Mouse (Mus musculus) heart, embryonic 16.5 days (tissue): Measurements from ENCODE around the gene Slc44a1. TPM values are rescaled to one million over a fixed set of nuclear protein-coding genes. Genes with fewer than 3 reads are reported as not detected.

Source experiments
- ATAC-seq: fragments of 200-750 bp; cut with Nextera tagmentation; replicated peaks from 2 replicates; pipeline ENCODE4 v1.8.0; 2017; ENCODE audit warnings: moderate number of reproducible peaks; ENCODE audit not compliant: insufficient read depth, low FRiP score; ENCODE audit errors: extremely low read depth
- H3K27ac ChIP-seq: fragments of 300-500 bp; sonication (generic); 2 replicates; pipeline ENCODE4 v1.5.1; 2014; ENCODE audit warnings: mild to moderate bottlenecking, low read length, control low read depth, moderate library complexity
- H3K27me3 ChIP-seq: fragments of 300-500 bp; sonication (generic); 2 replicates; pipeline ENCODE4 v1.6.1; 2014; ENCODE audit warnings: low read length, mixed read lengths; ENCODE audit not compliant: control insufficient read depth, insufficient read depth
- H3K36me3 ChIP-seq: fragments of 300-500 bp; sonication (generic); 2 replicates; pipeline ENCODE4 v1.6.1; 2014; ENCODE audit not compliant: control insufficient read depth, insufficient read depth
- H3K4me1 ChIP-seq: fragments of 300-500 bp; sonication (generic); 2 replicates; pipeline ENCODE4 v1.6.1; 2014; ENCODE audit warnings: low read length, mixed read lengths; ENCODE audit not compliant: control insufficient read depth, insufficient read depth
- H3K4me2 ChIP-seq: fragments of 300-500 bp; sonication (generic); 2 replicates; pipeline ENCODE4 v1.6.1; 2014; ENCODE audit warnings: low read depth, mild to moderate bottlenecking, control low read depth, low read length
- H3K4me3 ChIP-seq: fragments of 300-500 bp; sonication (generic); 2 replicates; pipeline ENCODE4 v1.5.1; 2014; ENCODE audit warnings: mild to moderate bottlenecking, control low read depth, low read length
- H3K9ac ChIP-seq: fragments of 300-500 bp; sonication (generic); 2 replicates; pipeline ENCODE4 v1.6.1; 2014; ENCODE audit warnings: low read length, control low read depth
- H3K9me3 ChIP-seq: fragments of 300-500 bp; sonication (generic); replicated peaks from 2 replicates; pipeline ENCODE4 v1.6.1; 2016; ENCODE audit warnings: low read length; ENCODE audit not compliant: control insufficient read depth
- WGBS: fragments of 180-500 bp; shearing (Covaris S2); extraction: QIAGEN DNeasy Blood & Tissue Kit; methylation state at CpG from one replicate; pipeline ENCODE4 v1.1.7; 2014; 5-methylcytosine and 5-hydroxymethylcytosine counted together
- polyA plus RNA-seq: library from polyadenylated mRNA; unstranded; fragments of >200 nt; fragmentation: Nextera tagmentation; extraction: Ambion mirVana; gene quantifications from 2 replicates; pipeline ENCODE4 v1.2.1, GENCODE M21; 2015

Gene Slc44a1
- polyA plus RNA-seq, 1 experiment from 2014 or later: 15.4 TPM

DNA sequence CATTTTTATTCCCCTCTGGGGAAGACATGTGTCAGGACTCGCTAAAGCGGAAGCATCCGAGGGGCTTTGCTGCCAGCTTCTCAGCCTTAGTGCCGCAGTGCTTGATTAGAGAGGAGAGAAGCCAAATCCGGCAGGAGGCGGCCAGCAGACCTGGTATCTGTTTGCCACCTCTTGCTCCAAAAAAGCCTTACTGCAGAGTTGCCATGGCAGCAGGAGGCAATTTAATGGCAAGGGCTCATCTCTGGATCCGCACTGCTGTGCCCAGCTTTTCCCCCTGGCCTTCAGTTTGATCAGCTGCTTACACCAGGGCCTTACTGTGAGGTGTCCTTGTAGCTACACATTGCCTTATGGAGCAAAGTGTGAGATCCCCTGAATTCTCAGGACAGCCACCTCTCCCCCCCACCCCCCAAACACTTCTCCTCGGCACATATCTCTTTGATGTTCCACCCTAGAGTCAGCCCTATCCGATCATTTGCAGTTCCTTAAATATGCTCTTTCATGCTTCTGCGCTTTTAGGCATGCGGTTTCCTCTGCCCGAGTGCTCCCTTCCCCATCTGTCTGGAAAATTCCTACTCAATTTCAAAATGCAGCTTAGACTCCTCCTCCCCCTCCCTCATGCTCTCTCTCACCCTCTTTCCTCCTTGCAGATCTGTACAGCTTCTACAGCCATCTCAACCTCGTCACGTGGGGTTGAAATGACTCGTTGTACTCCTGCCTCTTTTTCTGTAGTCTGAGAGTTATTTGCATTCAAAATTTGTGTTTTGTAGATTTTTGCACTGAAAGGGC is 72.1 kb downstream of the Slc44a1 start:
- peaks cover 32% of the 10 kb centered on the region for H3K4me1 ChIP-seq
- no peaks in the 10 kb centered on the region for H3K27me3 ChIP-seq
- 39% methylated on average over 15 of the region's 15 CpGs for WGBS
- peak; percentile 46; the same call in 1 of the 2 replicates for ATAC-seq
- H3K9me3 ChIP-seq: no peaks in the 10 kb centered on the region
- no peak overlapping the region for H3K4me2 ChIP-seq
- no peak overlapping the region for H3K27ac ChIP-seq
- H3K9ac ChIP-seq: no peak overlapping the region
- no peak overlapping the region for H3K4me3 ChIP-seq
- H3K36me3 ChIP-seq: no peaks in the 10 kb centered on the region

DNA sequence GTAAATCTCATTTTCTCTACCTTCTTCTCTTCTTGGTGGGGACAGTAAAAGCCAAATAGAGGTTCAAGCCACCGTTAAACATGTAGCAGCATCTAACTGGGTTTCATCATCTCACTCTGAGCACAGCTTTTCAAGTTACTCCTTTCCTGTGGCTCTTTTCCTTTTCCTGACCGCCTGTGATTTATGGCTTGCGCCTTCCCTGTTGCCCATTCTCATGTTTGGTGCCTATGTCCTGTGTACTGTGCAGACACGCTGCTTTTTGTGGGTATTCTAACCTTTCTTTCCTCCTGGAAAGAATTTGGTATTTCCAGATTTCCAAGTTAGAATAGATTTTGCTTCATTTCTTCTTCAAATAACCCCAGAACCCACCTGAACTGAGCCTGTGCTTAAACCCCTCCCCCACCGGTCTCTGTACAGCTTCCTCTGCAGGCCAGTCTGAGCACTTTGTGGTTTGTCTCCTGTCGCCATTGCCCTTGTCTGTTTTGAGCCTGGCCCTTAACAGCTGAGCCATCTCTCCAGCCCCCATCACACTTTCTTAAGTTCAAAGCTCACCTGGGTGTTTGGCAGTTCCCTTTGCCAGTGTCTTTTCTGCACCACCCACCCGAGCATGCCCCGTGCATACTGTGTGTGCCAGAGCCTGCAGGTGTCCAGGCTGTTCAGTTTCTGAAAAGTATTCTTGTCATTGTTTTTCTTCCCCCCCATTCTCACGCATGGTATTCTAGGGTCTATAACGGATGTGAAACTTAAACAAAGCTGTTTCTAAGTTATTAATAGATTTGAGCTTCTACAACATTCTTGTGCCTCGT is 73.3 kb downstream of the Slc44a1 start:
- ATAC-seq: peak; percentile 57
- H3K4me3 ChIP-seq: no peak overlapping the region
- H3K4me1 ChIP-seq: peaks cover 32% of the 10 kb centered on the region
- WGBS: 42% methylated on average over 11 of the region's 11 CpGs
- H3K9me3 ChIP-seq: no peaks in the 10 kb centered on the region
- H3K4me2 ChIP-seq: peak overlapping the region; percentile 32
- no peak overlapping the region for H3K9ac ChIP-seq
- peak overlapping the region; percentile 41; the same call in 1 of the 2 replicates for H3K27ac ChIP-seq
- H3K27me3 ChIP-seq: no peaks in the 10 kb centered on the region
- no peaks in the 10 kb centered on the region for H3K36me3 ChIP-seq

DNA sequence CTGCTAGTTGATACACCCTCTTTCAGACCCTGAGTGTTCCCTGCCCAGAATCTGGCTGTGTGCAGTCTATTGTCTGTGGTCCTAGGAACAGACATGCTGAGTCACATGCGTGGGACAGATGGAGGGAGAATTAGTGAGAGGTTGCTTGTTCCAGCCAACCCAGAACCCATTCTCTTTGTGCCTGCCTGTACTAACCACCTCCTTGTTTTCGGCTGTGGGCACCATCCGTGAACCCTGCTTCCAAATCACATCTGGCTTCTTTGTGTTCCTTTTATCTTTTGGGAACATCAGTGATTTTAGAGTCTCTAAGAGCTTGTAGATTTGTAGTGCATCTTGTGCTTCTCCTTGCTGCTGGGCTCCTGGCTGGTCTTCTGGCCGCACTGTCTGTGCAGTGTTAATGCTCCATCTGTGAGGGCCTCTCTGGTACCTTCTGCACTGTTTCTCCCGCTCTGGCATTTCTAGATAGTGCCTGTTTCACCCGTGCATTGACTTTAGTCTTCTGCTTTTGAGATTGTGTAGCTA is 75.9 kb downstream of the Slc44a1 start:
- ATAC-seq: no peak
- H3K9me3 ChIP-seq: no peaks in the 10 kb centered on the region
- H3K27me3 ChIP-seq: no peaks in the 10 kb centered on the region
- WGBS: 49% methylated on average over 6 of the region's 6 CpGs
- H3K36me3 ChIP-seq: no peaks in the 10 kb centered on the region
- no peak overlapping the region for H3K9ac ChIP-seq
- peaks cover 32% of the 10 kb centered on the region for H3K4me1 ChIP-seq
- no peak overlapping the region for H3K27ac ChIP-seq
- no peak overlapping the region for H3K4me3 ChIP-seq
- H3K4me2 ChIP-seq: no peak overlapping the region

DNA sequence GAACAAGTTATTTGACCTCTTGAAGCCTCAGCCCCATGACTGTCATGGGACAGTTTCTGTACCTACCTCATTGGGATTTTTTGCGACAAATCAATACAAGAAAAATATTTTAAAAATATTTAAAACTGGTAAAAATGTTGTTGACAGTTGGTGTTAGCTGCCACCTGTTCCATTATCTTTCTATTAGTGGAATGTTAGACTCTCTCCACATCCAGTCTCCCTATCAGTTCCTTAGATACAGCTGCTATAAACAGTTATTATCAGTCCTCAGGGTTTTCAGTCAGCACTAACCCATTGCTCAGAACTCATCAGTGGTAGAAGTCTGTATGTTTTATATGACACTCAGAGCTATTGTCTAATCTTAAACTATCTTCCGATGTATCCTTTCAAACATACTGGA is 79.2 kb downstream of the Slc44a1 start:
- no peak overlapping the region for H3K27ac ChIP-seq
- no peak for ATAC-seq

DNA sequence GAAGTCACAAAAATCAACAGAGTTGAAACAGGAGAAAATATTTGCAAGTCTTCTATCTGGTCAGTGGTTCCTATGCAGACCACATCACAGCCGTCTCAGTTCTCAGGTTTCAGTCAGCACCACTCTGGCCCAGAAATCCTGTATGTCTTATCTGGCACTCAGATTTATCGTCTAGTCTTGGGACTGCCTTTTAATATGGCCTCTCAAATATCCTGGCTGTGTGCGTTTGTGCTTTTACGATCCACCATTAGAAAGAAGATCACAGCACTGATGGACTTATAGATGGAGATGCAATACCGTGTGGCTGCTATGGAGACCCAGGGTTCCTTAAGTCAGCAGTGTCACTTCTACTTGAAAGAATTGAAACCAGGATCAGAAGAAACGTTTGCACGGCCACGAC is 80.8 kb downstream of the Slc44a1 start:
- no peaks in the 10 kb centered on the region for H3K36me3 ChIP-seq
- H3K9ac ChIP-seq: no peak overlapping the region
- H3K9me3 ChIP-seq: no peaks in the 10 kb centered on the region
- H3K27ac ChIP-seq: no peak overlapping the region
- H3K4me3 ChIP-seq: no peak overlapping the region
- 63% methylated on average over 8 of the region's 8 CpGs for WGBS
- no peak overlapping the region for H3K4me2 ChIP-seq
- peaks cover 3% of the 10 kb centered on the region for H3K4me1 ChIP-seq
- H3K27me3 ChIP-seq: no peaks in the 10 kb centered on the region
- no peak for ATAC-seq

More for the DNA sequence above, 79.2 kb downstream of the Slc44a1 start:
- Histone ChIP-seq H3K4me1 (peaks cover 6% of the 10 kb centered on the region), H3K36me3 (no peaks in the 10 kb centered on the region), H3K9me3 (no peaks in the 10 kb centered on the region), H3K9ac (no peak overlapping the region), H3K4me3 (no peak overlapping the region), H3K4me2 (no peak overlapping the region), H3K27me3 (no peaks in the 10 kb centered on the region)
- 86% methylated on average over 2 of the region's 2 CpGs for WGBS

DNA sequence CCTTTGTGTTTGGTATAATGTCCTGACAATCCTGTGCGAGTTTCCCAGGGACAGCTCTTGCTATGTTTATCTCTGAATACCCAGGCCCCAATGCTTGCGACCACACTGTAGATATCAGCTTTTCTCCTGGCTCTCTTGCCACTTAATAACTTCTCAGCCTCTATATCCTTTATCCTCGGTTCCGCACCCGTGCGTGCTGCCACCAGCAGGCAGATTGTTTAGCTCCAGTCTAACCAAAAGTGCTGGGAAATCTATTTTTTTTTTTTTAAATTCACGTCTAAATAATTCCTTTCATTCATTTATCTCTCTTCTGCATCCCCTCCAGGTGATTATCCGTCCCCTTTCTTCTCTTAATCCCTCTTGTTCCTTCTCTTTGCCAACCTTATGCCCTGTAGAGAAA is 82.4 kb downstream of the Slc44a1 start:
- Histone ChIP-seq H3K36me3 (no peaks in the 10 kb centered on the region), H3K9me3 (no peaks in the 10 kb centered on the region), H3K27me3 (no peaks in the 10 kb centered on the region), H3K4me1 (peaks cover 9% of the 10 kb centered on the region), H3K4me2 (no peak overlapping the region), H3K9ac (no peak overlapping the region), H3K4me3 (no peak overlapping the region), H3K27ac (no peak overlapping the region)
- 62% methylated on average over 8 of the region's 8 CpGs for WGBS
- no peak for ATAC-seq

DNA sequence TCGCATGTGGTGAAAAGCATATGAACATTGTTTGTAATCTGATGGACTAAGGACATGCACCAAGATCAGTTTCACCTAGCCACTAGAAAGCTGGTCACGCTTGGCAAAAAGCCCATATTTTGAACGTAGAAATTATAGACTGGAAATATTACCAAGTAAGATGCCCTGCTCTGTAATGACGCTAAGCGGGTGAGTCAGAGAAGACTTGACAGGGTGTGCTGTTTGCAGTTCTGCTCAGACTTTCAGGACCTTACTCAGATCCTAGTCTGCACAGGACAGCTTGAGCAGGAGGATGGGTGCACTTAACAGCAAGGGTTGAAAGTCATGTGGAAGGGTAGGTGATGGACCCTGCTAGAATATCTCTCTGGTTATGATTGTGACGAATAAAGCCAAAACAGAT is 85.3 kb downstream of the Slc44a1 start:
- no peak for ATAC-seq
- no peak overlapping the region for H3K4me2 ChIP-seq
- no peaks in the 10 kb centered on the region for H3K27me3 ChIP-seq
- peaks cover 9% of the 10 kb centered on the region for H3K4me1 ChIP-seq
- WGBS: 77% methylated on average over 6 of the region's 6 CpGs
- no peak overlapping the region for H3K27ac ChIP-seq
- no peak overlapping the region for H3K4me3 ChIP-seq
- H3K9me3 ChIP-seq: no peaks in the 10 kb centered on the region
- H3K9ac ChIP-seq: no peak overlapping the region
- H3K36me3 ChIP-seq: no peaks in the 10 kb centered on the region

DNA sequence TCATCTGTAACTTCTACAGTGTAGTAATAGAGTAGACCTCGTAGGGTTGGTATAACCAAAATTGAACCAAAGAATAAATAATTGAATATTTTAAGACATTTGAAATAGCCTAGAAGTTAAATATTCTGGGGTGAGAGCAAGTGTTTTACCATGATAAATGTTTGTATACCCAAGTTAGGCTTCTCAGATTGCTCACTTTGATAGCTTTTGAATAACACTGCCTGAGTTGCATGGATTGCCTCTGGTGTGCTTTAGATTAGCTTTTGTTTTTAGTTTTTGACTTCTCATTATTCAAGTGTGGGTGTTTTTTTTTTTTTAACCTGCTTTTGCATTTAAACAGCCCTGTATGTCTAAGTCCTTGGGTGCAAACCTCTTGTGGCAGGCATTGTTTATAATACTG is 85.8 kb downstream of the Slc44a1 start:
- H3K27ac ChIP-seq: no peak overlapping the region
- no peak for ATAC-seq
- H3K4me1 ChIP-seq: peaks cover 9% of the 10 kb centered on the region
- H3K9me3 ChIP-seq: no peaks in the 10 kb centered on the region
- no peaks in the 10 kb centered on the region for H3K27me3 ChIP-seq
- no peak overlapping the region for H3K9ac ChIP-seq
- H3K36me3 ChIP-seq: no peaks in the 10 kb centered on the region
- WGBS: 85% methylated on average over 1 of the region's 1 CpGs
- no peak overlapping the region for H3K4me2 ChIP-seq
- no peak overlapping the region for H3K4me3 ChIP-seq

DNA sequence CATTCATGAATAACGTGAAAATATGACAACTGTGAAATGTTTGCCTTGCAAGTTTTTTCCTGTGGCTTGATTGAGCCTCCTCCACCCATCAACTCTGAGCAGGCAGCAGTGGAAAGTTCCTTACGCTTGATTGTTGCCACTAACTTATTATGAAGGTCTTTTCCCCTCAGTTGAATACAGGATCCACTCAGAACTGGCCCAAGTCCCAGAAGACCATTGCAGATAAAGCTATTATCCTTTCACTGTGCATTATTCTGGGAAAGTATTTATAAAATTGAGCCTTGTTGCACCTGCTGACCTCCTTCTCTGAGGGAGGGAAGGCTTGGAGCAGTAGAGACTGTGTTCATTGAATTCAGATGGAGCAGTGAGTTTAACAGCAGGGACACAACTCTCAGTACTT is 86.2 kb downstream of the Slc44a1 start:
- Histone ChIP-seq H3K9me3 (no peaks in the 10 kb centered on the region), H3K4me2 (no peak overlapping the region), H3K9ac (no peak overlapping the region), H3K4me3 (no peak overlapping the region), H3K4me1 (peaks cover 9% of the 10 kb centered on the region), H3K27ac (no peak overlapping the region), H3K27me3 (no peaks in the 10 kb centered on the region), H3K36me3 (no peaks in the 10 kb centered on the region)
- 33% methylated on average over 2 of the region's 2 CpGs for WGBS
- ATAC-seq: no peak; the same call in 1 of the 2 replicates
